Mouse (Mus musculus) v-Abl transformed pro-B cells (cell line): ENCODE data around the gene Slc9a9.

Source experiments
- in situ Hi-C, 2 experiments: fragments of 400-800 bp; cut with MboI; formaldehyde crosslinking; loops; one replicate each; pipeline ENCODE4 v1.15.1; 2025; ENCODE audit not compliant: unreplicated experiment in 2 of 2

Slc9a9 gene

GRCm38 (mm10) chr9:95242628-95243195 is 573.0 kb downstream of the Slc9a9 start:
- in situ Hi-C loops = no loop called here

DNA sequence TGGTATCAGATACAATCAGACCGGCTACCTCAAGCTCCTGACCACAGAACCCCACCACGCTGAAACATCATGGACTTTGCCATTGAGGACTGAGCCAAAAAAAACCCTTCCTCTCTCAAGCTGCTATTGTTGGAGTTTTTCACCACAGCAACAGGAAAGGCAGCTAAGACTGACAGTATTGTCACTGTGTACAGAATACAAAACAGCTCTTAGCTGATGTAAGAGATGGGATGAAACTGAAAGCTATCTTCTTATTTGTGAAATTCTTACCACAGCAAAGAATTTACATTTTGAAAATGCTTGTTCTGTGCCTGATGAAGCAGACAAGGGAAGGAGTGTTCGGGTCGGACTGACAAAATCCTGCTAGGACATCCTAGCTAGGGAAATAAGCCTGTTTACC is 584.5 kb downstream of the Slc9a9 start:
- in situ Hi-C loops = no loop called here

- in situ Hi-C loops = no loop called here
These were observed 586.1 kb downstream of the Slc9a9 start for GRCm38 (mm10) chr9:95255844-95256243.

GRCm38 (mm10) chr9:95256680-95257316 is 587.1 kb downstream of the Slc9a9 start:
- in situ Hi-C loops = no loop called here

GRCm38 (mm10) chr9:95262851-95263250 is 593.1 kb downstream of the Slc9a9 start:
- in situ Hi-C loops = no loop called here

DNA sequence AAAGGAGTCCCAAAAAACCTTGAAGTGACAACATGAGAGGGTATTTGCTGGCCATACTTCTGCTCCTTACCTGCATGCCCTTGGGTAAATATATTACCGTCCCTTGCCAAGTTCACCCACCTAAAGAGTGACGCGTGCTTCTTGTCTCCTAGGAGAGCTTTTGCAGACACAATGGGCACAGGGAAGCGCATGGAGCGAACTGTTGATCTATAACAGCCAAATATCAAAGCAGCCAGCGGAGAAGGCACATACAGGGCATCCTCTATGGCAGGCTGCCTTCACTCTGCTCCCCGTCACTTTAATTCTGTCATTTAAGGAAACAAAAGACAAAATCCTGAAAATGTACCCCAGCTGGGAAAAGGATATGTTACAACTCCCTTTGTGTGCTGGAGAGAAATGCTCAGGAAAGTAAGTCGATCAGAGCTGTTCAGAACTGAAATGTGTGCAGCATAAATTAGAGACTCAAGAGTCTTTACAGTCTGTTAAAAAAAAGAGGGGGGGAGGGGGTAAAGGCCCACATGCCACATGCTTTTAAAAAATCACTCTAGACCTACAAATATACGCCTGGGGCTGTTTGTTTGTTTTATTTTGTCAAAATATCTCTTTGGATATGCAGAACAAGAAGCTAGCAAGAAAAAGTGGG is 594.3 kb downstream of the Slc9a9 start:
- in situ Hi-C loops = no loop called here

GRCm38 (mm10) chr9:95266179-95266578 is 596.5 kb downstream of the Slc9a9 start:
- in situ Hi-C loops = no loop called here

DNA sequence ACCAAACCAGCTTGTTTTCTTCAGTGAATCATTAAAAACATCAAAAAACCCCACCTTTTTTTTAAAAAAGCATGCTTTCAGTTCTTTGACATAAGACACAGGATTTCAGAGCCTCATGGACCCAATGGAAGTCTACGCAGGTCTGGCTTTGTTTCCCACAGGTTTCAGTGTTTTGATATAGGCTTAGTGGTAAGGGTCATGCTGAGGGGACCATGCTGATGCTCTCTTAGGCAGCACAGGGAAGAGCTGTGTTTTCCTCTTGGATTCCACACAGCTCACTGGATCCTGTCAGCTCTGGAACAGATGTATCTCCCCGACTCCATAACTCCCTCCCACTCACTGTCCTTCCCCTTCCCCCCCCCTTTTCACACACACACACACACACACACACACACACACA is 597.2 kb downstream of the Slc9a9 start:
- in situ Hi-C loops = no loop called here

- in situ Hi-C loops = loop anchor here in 1 of 2 experiments (10.0 to 25.0 kb wide), 2 partner anchors 355 to 558 kb away; partner anchors contain the start of gene Pls1
These were observed 610.1 kb downstream of the Slc9a9 start for GRCm38 (mm10) chr9:95279590-95280344.
